In the genomic region with DNA sequence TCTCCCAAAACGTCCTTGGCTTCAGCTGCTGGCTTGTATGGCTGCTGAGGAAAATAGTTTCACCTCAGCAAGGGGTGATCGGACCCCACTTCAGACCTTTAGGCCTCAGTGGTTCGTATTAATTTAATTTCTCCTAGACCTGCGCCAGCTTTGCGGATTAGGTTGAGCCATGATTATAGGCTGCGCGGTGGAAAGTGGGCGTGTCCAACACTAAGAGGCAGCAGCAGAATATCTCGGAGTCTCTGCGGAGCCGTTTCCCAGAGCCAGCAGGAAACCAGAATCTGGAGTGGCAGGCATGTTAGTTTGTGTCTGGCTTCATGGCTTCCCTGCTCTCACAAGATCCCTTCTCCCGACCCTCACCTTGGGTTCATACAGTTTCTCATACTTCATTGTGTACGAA, we compare ENCODE assay signal across 23 mouse cellular contexts. TPM values are rescaled to one million over a fixed set of nuclear protein-coding genes. Genes with fewer than 3 reads are reported as not detected.
DNase-seq lines count a peak whose midpoint lies in the region; ATAC-seq and TF ChIP-seq lines count a peak whose summit lies in the region.
"Had no signal": no experiment of that assay in that cellular context is flagged by ENCODE, and none has a peak within 500 bp of the region (broad histone marks: within the 10 kb centered on the region; RNA-seq: fewer than 3 reads in every experiment).

No protein-coding gene starts in this region.

- H3K4me2 ChIP-seq in heart, embryonic 12.5 days, result peak overlapping the region; percentile 13; the same call in 1 of the 2 replicates
- H3K4me2 ChIP-seq in intestine, embryonic 15.5 days (replicated peaks), result no peak overlapping the region
- H3K4me2 ChIP-seq: embryonic facial prominence, embryonic 12.5 days; forebrain, embryonic 12.5 days; heart, embryonic 11.5 days; hindbrain, embryonic 12.5 days had no signal

- 67% methylated on average over 13 of the region's 13 CpGs for WGBS in heart, embryonic 12.5 days
- WGBS in intestine, embryonic 15.5 days, result 77% methylated on average over 13 of the region's 13 CpGs

- TF ChIP-seq POLR2A in testis, adult 2 months (IDR thresholded peaks at IDR 0.05; ENCODE audit: control insufficient read depth, low read depth, low read length), result no peak

- no peak overlapping the region for H3K4me3 ChIP-seq in heart, embryonic 12.5 days
- H3K4me3 ChIP-seq in testis, adult 2 months (ENCODE audit: control insufficient read depth, low read depth, low read length), result peak overlapping the region; percentile 17; the same call in 1 of the 2 replicates
- H3K4me3 ChIP-seq in intestine, embryonic 15.5 days (replicated peaks), result no peak overlapping the region
- H3K4me3 ChIP-seq: embryonic facial prominence, embryonic 12.5 days; forebrain, embryonic 12.5 days; hindbrain, embryonic 12.5 days had no signal

- DNase-seq in heart, adult 9 months (ENCODE audit: low spot score in 2 of 2), result no peak
- no peak for DNase-seq in testis, postnatal 10 days (ENCODE audit: low spot score)
- peak; percentile 59 for DNase-seq in WW6 (ENCODE audit: low read depth, low spot score)
- no peak for DNase-seq in ovary, postnatal 10 days (ENCODE audit: low spot score)
- DNase-seq: adrenal gland, adult 8-10 months; adrenal gland, postnatal 36 days; cerebellum, adult 11 months; cerebellum, adult 8-10 months; cerebellum, postnatal 14 days; embryo, embryonic 11 days; gastrocnemius, postnatal 10 days; heart, adult 18-20 months; heart, postnatal 4 days had no signal

- H3K4me1 ChIP-seq in heart, embryonic 12.5 days (replicated peaks), result peaks cover 19% of the 10 kb centered on the region; the same call in 1 of the 2 replicates
- peaks cover 12% of the 10 kb centered on the region for H3K4me1 ChIP-seq in testis, adult 2 months (ENCODE audit: control insufficient read depth, insufficient read depth, low read length)
- H3K4me1 ChIP-seq in intestine, embryonic 15.5 days (replicated peaks), result peaks cover 2% of the 10 kb centered on the region; the same call in 1 of the 2 replicates
- H3K4me1 ChIP-seq: embryonic facial prominence, embryonic 12.5 days; forebrain, embryonic 12.5 days; hindbrain, embryonic 12.5 days had no signal

- TF ChIP-seq CTCF in testis, adult 2 months (IDR thresholded peaks at IDR 0.05; ENCODE audit: control insufficient read depth, insufficient read depth, insufficient replicate concordance, low read depth, low read length), result no peak

- no peaks in the 10 kb centered on the region for H3K36me3 ChIP-seq in heart, embryonic 12.5 days
- no peaks in the 10 kb centered on the region for H3K36me3 ChIP-seq in testis, adult 2 months (ENCODE audit: control insufficient read depth, insufficient read depth, low read length)
- no peaks in the 10 kb centered on the region for H3K36me3 ChIP-seq in intestine, embryonic 15.5 days
- H3K36me3 ChIP-seq: forebrain, embryonic 12.5 days; hindbrain, embryonic 12.5 days had no signal

- no peaks in the 10 kb centered on the region for H3K27me3 ChIP-seq in heart, embryonic 12.5 days (replicated peaks)
- H3K27me3 ChIP-seq in testis, adult 2 months (ENCODE audit: control insufficient read depth, insufficient read depth, low read length), result no peaks in the 10 kb centered on the region
- no peaks in the 10 kb centered on the region for H3K27me3 ChIP-seq in intestine, embryonic 15.5 days (replicated peaks)
- H3K27me3 ChIP-seq: embryonic facial prominence, embryonic 12.5 days; forebrain, embryonic 12.5 days; hindbrain, embryonic 12.5 days had no signal

- no peak overlapping the region for H3K9ac ChIP-seq in heart, embryonic 12.5 days
- no peak overlapping the region for H3K9ac ChIP-seq in intestine, embryonic 15.5 days
- H3K9ac ChIP-seq: embryonic facial prominence, embryonic 12.5 days; forebrain, embryonic 12.5 days; hindbrain, embryonic 12.5 days had no signal

- H3K27ac ChIP-seq in heart, embryonic 12.5 days (ENCODE audit: poor library complexity, severe bottlenecking), result no peak overlapping the region
- no peak overlapping the region for H3K27ac ChIP-seq in testis, adult 2 months (ENCODE audit: control insufficient read depth, insufficient read depth, low read depth, low read length)
- H3K27ac ChIP-seq in intestine, embryonic 15.5 days, result no peak overlapping the region
- H3K27ac ChIP-seq: embryonic facial prominence, embryonic 12.5 days; forebrain, embryonic 12.5 days; hindbrain, embryonic 12.5 days had no signal

- ATAC-seq in heart, embryonic 12.5 days (ENCODE audit: insufficient number of reproducible peaks, low FRiP score), result no peak
- no peak for ATAC-seq in intestine, embryonic 15.5 days
- ATAC-seq: forebrain, embryonic 16.5 days; hindbrain, embryonic 16.5 days; inflammation-experienced regulatory T-cells, adult 6 months had no signal

- no peaks in the 10 kb centered on the region for H3K9me3 ChIP-seq in heart, embryonic 12.5 days (replicated peaks)
- H3K9me3 ChIP-seq in intestine, embryonic 15.5 days, result no peaks in the 10 kb centered on the region
- H3K9me3 ChIP-seq: embryonic facial prominence, embryonic 12.5 days; forebrain, embryonic 12.5 days; hindbrain, embryonic 12.5 days had no signal

RNA-seq across cellular contexts. Expression of gene Slc13a4, which starts 38.3 kb away (rescaled TPM):
- polyA plus RNA-seq in heart, embryonic 12.5 days (2016; fragmentation: Nextera tagmentation; extraction: Ambion mirVana), result 2.1 and 2.4 TPM in 2 replicates
- 3.9 and 5.8 TPM in 2 replicates for polyA plus RNA-seq in testis, adult 2 months (2012; rRNA removed)
- polyA plus RNA-seq in intestine, embryonic 15.5 days (2015; fragmentation: Nextera tagmentation; extraction: Ambion mirVana), result 0.54 and 0.71 TPM in 2 replicates

RNA-seq across cellular contexts. Expression of gene Fam180a, which starts 56.3 kb away (rescaled TPM):
- 0.10 and 0.50 TPM in 2 replicates for polyA plus RNA-seq in heart, embryonic 12.5 days (2016; fragmentation: Nextera tagmentation; extraction: Ambion mirVana)
- polyA plus RNA-seq in testis, adult 2 months (2012; rRNA removed), result 0.08 and 0.21 TPM in 2 replicates
- polyA plus RNA-seq in intestine, embryonic 15.5 days (2015; fragmentation: Nextera tagmentation; extraction: Ambion mirVana), result 1.3 and 2.3 TPM in 2 replicates
- polyA plus RNA-seq: embryonic facial prominence, embryonic 12.5 days; forebrain, embryonic 12.5 days; inflammation-experienced regulatory T-cells, adult 6 months had no signal
